Mouse (Mus musculus): ENCODE results near the gene Plekhg1. TPM values are rescaled to one million over a fixed set of nuclear protein-coding genes. Genes with fewer than 3 reads are reported as not detected.

Plekhg1 gene
- polyA plus RNA-seq, 1 experiment = 2.3 TPM

DNA sequence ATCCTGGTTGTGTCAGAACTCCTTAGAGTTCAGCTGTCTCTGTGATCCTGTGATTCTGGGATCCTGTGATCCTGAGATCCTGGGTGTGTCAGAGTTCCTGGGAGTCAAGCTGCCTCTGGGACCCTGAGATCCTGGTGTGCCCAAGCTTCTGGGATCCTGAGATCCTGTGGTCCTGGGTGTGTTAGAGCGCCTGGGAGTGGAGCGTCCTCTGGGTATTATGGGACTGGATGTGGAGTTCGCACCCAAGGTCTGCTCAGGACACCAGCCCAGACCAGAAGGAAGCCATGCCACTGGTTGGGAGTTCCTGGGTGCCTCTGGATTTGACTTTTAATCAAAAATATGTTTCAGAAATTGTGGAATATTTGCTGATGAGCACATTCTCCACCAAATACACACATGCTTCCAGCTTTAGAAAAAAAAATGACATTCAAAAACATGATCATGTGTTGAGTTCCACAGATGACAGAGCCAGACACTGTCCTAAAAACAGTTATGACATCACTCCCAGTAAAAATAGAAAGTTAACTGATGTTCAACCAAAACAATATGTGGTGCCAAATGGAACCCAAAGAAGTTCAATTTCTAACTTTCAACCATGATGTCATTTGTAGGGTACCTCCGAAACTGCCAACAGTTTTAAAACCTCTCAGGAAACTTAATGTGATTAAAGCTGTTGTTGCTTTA is 137.8 kb downstream of the Plekhg1 start:
- Histone ChIP-seq H3K4me3 (ENCODE audit: control insufficient read depth, insufficient read depth, low read length) (no peak overlapping the region), H3K4me1 (replicated peaks; ENCODE audit: control insufficient read depth, insufficient read depth, low read length) (no peaks in the 10 kb centered on the region), H3K36me3 (ENCODE audit: control insufficient read depth, insufficient read depth, low read length) (no peaks in the 10 kb centered on the region), H3K27me3 (ENCODE audit: control insufficient read depth, insufficient read depth, low read length) (no peaks in the 10 kb centered on the region), H3K27ac (ENCODE audit: control insufficient read depth, insufficient read depth, low read length) (no peak overlapping the region)
- WGBS = 89% methylated on average over 4 of the region's 4 CpGs
- no peak for TF ChIP-seq POLR2A (IDR thresholded peaks at IDR 0.05; ENCODE audit: control insufficient read depth, extremely low read depth, insufficient read depth, low read length, poor library complexity)
- TF ChIP-seq CTCF (IDR thresholded peaks at IDR 0.05; ENCODE audit: borderline replicate concordance, control insufficient read depth, extremely low read depth, insufficient read depth, low read length, poor library complexity) = no peak
- DNase-seq = no peak

DNA sequence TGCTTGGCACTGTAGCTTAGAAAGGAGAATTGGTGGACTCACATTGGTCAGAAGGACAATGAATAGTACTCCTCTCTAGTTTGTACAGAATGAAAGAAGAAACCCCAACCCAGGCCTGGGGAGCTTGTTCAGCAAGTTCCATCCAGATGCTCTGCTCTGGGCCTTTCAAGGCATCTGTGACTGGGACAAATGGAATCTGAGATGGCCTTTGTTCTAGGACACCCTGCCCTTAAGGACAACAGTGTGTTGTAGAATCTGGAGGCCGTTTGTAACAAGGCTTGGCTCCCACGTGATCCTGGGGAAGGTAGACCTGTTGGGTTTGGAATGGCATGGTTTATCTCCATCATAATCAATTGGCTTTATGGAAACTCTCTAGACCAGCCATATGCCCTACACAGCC is 141.0 kb downstream of the Plekhg1 start:
- H3K4me1 ChIP-seq (replicated peaks; ENCODE audit: control insufficient read depth, insufficient read depth, low read length) = no peaks in the 10 kb centered on the region
- no peak for TF ChIP-seq POLR2A (IDR thresholded peaks at IDR 0.05; ENCODE audit: control insufficient read depth, extremely low read depth, insufficient read depth, low read length, poor library complexity)
- no peak for TF ChIP-seq CTCF (IDR thresholded peaks at IDR 0.05; ENCODE audit: borderline replicate concordance, control insufficient read depth, extremely low read depth, insufficient read depth, low read length, poor library complexity)
- no peak overlapping the region for H3K27ac ChIP-seq (ENCODE audit: control insufficient read depth, insufficient read depth, low read length)
- H3K36me3 ChIP-seq (ENCODE audit: control insufficient read depth, insufficient read depth, low read length) = no peaks in the 10 kb centered on the region
- DNase-seq = no peak
- 83% methylated on average over 2 of the region's 2 CpGs for WGBS
- no peaks in the 10 kb centered on the region for H3K27me3 ChIP-seq (ENCODE audit: control insufficient read depth, insufficient read depth, low read length)
- no peak overlapping the region for H3K4me3 ChIP-seq (ENCODE audit: control insufficient read depth, insufficient read depth, low read length)

- WGBS = 94% methylated on average over 4 of the region's 4 CpGs
- no peaks in the 10 kb centered on the region for H3K36me3 ChIP-seq (ENCODE audit: control insufficient read depth, insufficient read depth, low read length)
- no peaks in the 10 kb centered on the region for H3K4me1 ChIP-seq (replicated peaks; ENCODE audit: control insufficient read depth, insufficient read depth, low read length)
- no peak for DNase-seq
- TF ChIP-seq CTCF (IDR thresholded peaks at IDR 0.05; ENCODE audit: borderline replicate concordance, control insufficient read depth, extremely low read depth, insufficient read depth, low read length, poor library complexity) = no peak
- no peak for TF ChIP-seq POLR2A (IDR thresholded peaks at IDR 0.05; ENCODE audit: control insufficient read depth, extremely low read depth, insufficient read depth, low read length, poor library complexity)
- no peak overlapping the region for H3K4me3 ChIP-seq (ENCODE audit: control insufficient read depth, insufficient read depth, low read length)
- H3K27me3 ChIP-seq (ENCODE audit: control insufficient read depth, insufficient read depth, low read length) = no peaks in the 10 kb centered on the region
- H3K27ac ChIP-seq (ENCODE audit: control insufficient read depth, insufficient read depth, low read length) = no peak overlapping the region
These were observed 148.3 kb downstream of the Plekhg1 start for GRCm38 (mm10) chr10:3888510-3888909.

- WGBS = 67% methylated on average over 3 of the region's 3 CpGs
- no peaks in the 10 kb centered on the region for H3K27me3 ChIP-seq (ENCODE audit: control insufficient read depth, insufficient read depth, low read length)
- TF ChIP-seq CTCF (IDR thresholded peaks at IDR 0.05; ENCODE audit: borderline replicate concordance, control insufficient read depth, extremely low read depth, insufficient read depth, low read length, poor library complexity) (no peak), POLR2A (IDR thresholded peaks at IDR 0.05; ENCODE audit: control insufficient read depth, extremely low read depth, insufficient read depth, low read length, poor library complexity) (no peak)
- no peak overlapping the region for H3K27ac ChIP-seq (ENCODE audit: control insufficient read depth, insufficient read depth, low read length)
- H3K4me3 ChIP-seq (ENCODE audit: control insufficient read depth, insufficient read depth, low read length) = no peak overlapping the region
- no peaks in the 10 kb centered on the region for H3K4me1 ChIP-seq (replicated peaks; ENCODE audit: control insufficient read depth, insufficient read depth, low read length)
- DNase-seq = no peak
- H3K36me3 ChIP-seq (ENCODE audit: control insufficient read depth, insufficient read depth, low read length) = no peaks in the 10 kb centered on the region
These were observed 151.5 kb downstream of the Plekhg1 start for GRCm38 (mm10) chr10:3891381-3892263.

DNA sequence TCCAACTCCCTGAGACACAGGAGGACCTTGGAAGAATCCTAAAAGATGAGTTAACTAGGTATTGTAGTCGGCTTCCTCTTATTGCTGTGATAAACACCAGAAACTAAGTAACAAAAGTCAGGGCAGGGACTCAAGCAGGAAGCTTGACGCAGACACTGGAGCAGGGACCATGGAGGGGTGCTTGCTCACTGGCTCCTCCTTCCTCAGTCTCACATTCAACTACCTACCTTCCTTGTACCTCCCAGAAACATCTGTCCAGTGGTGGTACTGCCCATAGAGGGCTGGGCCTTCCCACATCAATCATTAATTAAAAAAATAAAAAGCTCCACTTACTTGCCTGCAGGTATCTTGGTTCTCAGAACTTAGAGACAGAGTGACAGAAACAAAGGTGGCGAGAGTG is 152.2 kb downstream of the Plekhg1 start:
- WGBS = 54% methylated on average over 3 of the region's 3 CpGs
- Histone ChIP-seq H3K4me3 (ENCODE audit: control insufficient read depth, insufficient read depth, low read length) (no peak overlapping the region), H3K4me1 (replicated peaks; ENCODE audit: control insufficient read depth, insufficient read depth, low read length) (no peaks in the 10 kb centered on the region), H3K27me3 (ENCODE audit: control insufficient read depth, insufficient read depth, low read length) (no peaks in the 10 kb centered on the region), H3K27ac (ENCODE audit: control insufficient read depth, insufficient read depth, low read length) (no peak overlapping the region), H3K36me3 (ENCODE audit: control insufficient read depth, insufficient read depth, low read length) (no peaks in the 10 kb centered on the region)
- DNase-seq = no peak
- TF ChIP-seq POLR2A (IDR thresholded peaks at IDR 0.05; ENCODE audit: control insufficient read depth, extremely low read depth, insufficient read depth, low read length, poor library complexity) = no peak
- TF ChIP-seq CTCF (IDR thresholded peaks at IDR 0.05; ENCODE audit: borderline replicate concordance, control insufficient read depth, extremely low read depth, insufficient read depth, low read length, poor library complexity) = no peak

- 83% methylated on average over 3 of the region's 3 CpGs for WGBS
- Histone ChIP-seq H3K36me3 (ENCODE audit: control insufficient read depth, insufficient read depth, low read length) (no peaks in the 10 kb centered on the region), H3K4me1 (replicated peaks; ENCODE audit: control insufficient read depth, insufficient read depth, low read length) (no peaks in the 10 kb centered on the region)
These were observed 157.9 kb downstream of the Plekhg1 start for GRCm38 (mm10) chr10:3898068-3898467.

More at GRCm38 (mm10) chr10:3898068-3898467, 157.9 kb downstream of the Plekhg1 start:
- TF ChIP-seq POLR2A (IDR thresholded peaks at IDR 0.05; ENCODE audit: control insufficient read depth, extremely low read depth, insufficient read depth, low read length, poor library complexity) = no peak
- no peak for TF ChIP-seq CTCF (IDR thresholded peaks at IDR 0.05; ENCODE audit: borderline replicate concordance, control insufficient read depth, extremely low read depth, insufficient read depth, low read length, poor library complexity)
- no peaks in the 10 kb centered on the region for H3K27me3 ChIP-seq (ENCODE audit: control insufficient read depth, insufficient read depth, low read length)
- H3K27ac ChIP-seq (ENCODE audit: control insufficient read depth, insufficient read depth, low read length) = no peak overlapping the region
- no peak overlapping the region for H3K4me3 ChIP-seq (ENCODE audit: control insufficient read depth, insufficient read depth, low read length)
- DNase-seq = no peak

Measured in thymus, adult 2 months (tissue).